Mouse (Mus musculus) natural killer cell, adult 2 months (primary cell): ENCODE results near the gene Magi1.

Source experiments
- DNase-seq, 2 experiments: peaks; one replicate each; pipeline ENCODE4 v3.0.0; 2022; ENCODE audit warnings: low spot score in 2 of 2

Magi1 gene

GRCm38 (mm10) chr6:94257831-94258173, 25.9 kb downstream of the Magi1 start:
- DNase-seq: no peak

- DNase-seq: no peak
Observed at GRCm38 (mm10) chr6:94256982-94257830, 26.5 kb downstream of the Magi1 start.

GRCm38 (mm10) chr6:94253943-94254342, 29.8 kb downstream of the Magi1 start:
- DNase-seq: peak; percentile 2 to 17

- DNase-seq: no peak
Observed at GRCm38 (mm10) chr6:94251358-94251945, 32.3 kb downstream of the Magi1 start.

- no peak for DNase-seq
Observed at GRCm38 (mm10) chr6:94249286-94249790, 34.4 kb downstream of the Magi1 start.

GRCm38 (mm10) chr6:94241251-94241650, 42.5 kb downstream of the Magi1 start:
- no peak for DNase-seq

- DNase-seq: no peak
Observed at GRCm38 (mm10) chr6:94238643-94239042, 45.1 kb downstream of the Magi1 start.

- no peak for DNase-seq
Observed at GRCm38 (mm10) chr6:94236899-94237298, 46.8 kb downstream of the Magi1 start.

GRCm38 (mm10) chr6:94232243-94232785, 51.4 kb downstream of the Magi1 start:
- DNase-seq: no peak

- no peak for DNase-seq
Observed at GRCm38 (mm10) chr6:94231831-94232230, 51.9 kb downstream of the Magi1 start.

GRCm38 (mm10) chr6:94231367-94231766, 52.4 kb downstream of the Magi1 start:
- DNase-seq: no peak

- no peak for DNase-seq
Observed at GRCm38 (mm10) chr6:94230918-94231317, 52.8 kb downstream of the Magi1 start.

- no peak for DNase-seq
Observed at GRCm38 (mm10) chr6:94230129-94230528, 53.6 kb downstream of the Magi1 start.

GRCm38 (mm10) chr6:94226262-94226661, 57.5 kb downstream of the Magi1 start:
- no peak for DNase-seq

GRCm38 (mm10) chr6:94225832-94226231, 57.9 kb downstream of the Magi1 start:
- DNase-seq: no peak

GRCm38 (mm10) chr6:94225091-94225490, 58.6 kb downstream of the Magi1 start:
- DNase-seq: no peak

GRCm38 (mm10) chr6:94222253-94222652, 61.5 kb downstream of the Magi1 start:
- no peak for DNase-seq

- no peak for DNase-seq
Observed at GRCm38 (mm10) chr6:94221750-94222149, 62.0 kb downstream of the Magi1 start.

GRCm38 (mm10) chr6:94218076-94218475, 65.6 kb downstream of the Magi1 start:
- DNase-seq: no peak

- no peak for DNase-seq
Observed at GRCm38 (mm10) chr6:94215834-94216233, 67.9 kb downstream of the Magi1 start.

GRCm38 (mm10) chr6:94214895-94215538, 68.7 kb downstream of the Magi1 start:
- DNase-seq: no peak

- no peak for DNase-seq
Observed at GRCm38 (mm10) chr6:94205926-94206325, 77.8 kb downstream of the Magi1 start.
